Mouse (Mus musculus) kidney, postnatal 14 days (tissue): ENCODE data around the gene St3gal3.

ENCODE experiments used
- DNase-seq: peaks from one replicate; pipeline ENCODE4 v3.0.0; 2022; ENCODE audit warnings: mixed read lengths

St3gal3 gene

GRCm38 (mm10) chr4:118085025-118085424 is 49.7 kb downstream of the St3gal3 start:
- no peak for DNase-seq

- peak; percentile 95 for DNase-seq
Measured at GRCm38 (mm10) chr4:118083217-118083951, 51.3 kb downstream of the St3gal3 start.

GRCm38 (mm10) chr4:118081608-118082331 is 52.9 kb downstream of the St3gal3 start:
- no peak for DNase-seq

- DNase-seq, result no peak
Measured at GRCm38 (mm10) chr4:118080481-118080880, 54.2 kb downstream of the St3gal3 start.

GRCm38 (mm10) chr4:118079195-118079594 is 55.5 kb downstream of the St3gal3 start:
- DNase-seq, result no peak

GRCm38 (mm10) chr4:118078576-118078975 is 56.1 kb downstream of the St3gal3 start:
- no peak for DNase-seq

GRCm38 (mm10) chr4:118077293-118077752 is 57.4 kb downstream of the St3gal3 start:
- peak; percentile 70 for DNase-seq

- no peak for DNase-seq
Measured at GRCm38 (mm10) chr4:118076648-118077047, 58.1 kb downstream of the St3gal3 start.

GRCm38 (mm10) chr4:118075343-118075742 is 59.4 kb downstream of the St3gal3 start:
- DNase-seq, result no peak

- no peak for DNase-seq
Measured at GRCm38 (mm10) chr4:118074236-118074635, 60.5 kb downstream of the St3gal3 start.

GRCm38 (mm10) chr4:118073128-118073527 is 61.6 kb downstream of the St3gal3 start:
- no peak for DNase-seq

- no peak for DNase-seq
Measured at GRCm38 (mm10) chr4:118071891-118072290, 62.8 kb downstream of the St3gal3 start.

- DNase-seq, result no peak
Measured at GRCm38 (mm10) chr4:118070255-118071234, 64.2 kb downstream of the St3gal3 start.

- DNase-seq, result no peak
Measured at GRCm38 (mm10) chr4:118061809-118062463, 72.8 kb downstream of the St3gal3 start.

- DNase-seq, result peak; percentile 58
Measured at GRCm38 (mm10) chr4:118060915-118061530, 73.7 kb downstream of the St3gal3 start.

GRCm38 (mm10) chr4:118059816-118060475 is 74.8 kb downstream of the St3gal3 start:
- DNase-seq, result no peak

- peak; percentile 73 for DNase-seq
Measured at GRCm38 (mm10) chr4:118058116-118058677, 76.5 kb downstream of the St3gal3 start.

GRCm38 (mm10) chr4:118057076-118057475 is 77.6 kb downstream of the St3gal3 start:
- DNase-seq, result no peak

GRCm38 (mm10) chr4:118054615-118055014 is 80.1 kb downstream of the St3gal3 start:
- DNase-seq, result no peak

GRCm38 (mm10) chr4:118053904-118054303 is 80.8 kb downstream of the St3gal3 start:
- no peak for DNase-seq
